Mouse (Mus musculus): ENCODE measurements around the gene Atxn7l3. TPM values are rescaled to one million over a fixed set of nuclear protein-coding genes. Genes with fewer than 3 reads are reported as not detected.

The Atxn7l3 gene
- polyA plus RNA-seq, 1 experiment: 84.9 TPM

GRCm38 (mm10) chr11:102265816-102266215 lies 30.6 kb downstream of the Atxn7l3 start:
- TF ChIP-seq GATA1 (IDR thresholded peaks at IDR 0.05; ENCODE audit: low read length): no peak

- TF ChIP-seq GATA1 (IDR thresholded peaks at IDR 0.05; ENCODE audit: low read length): no peak
These were observed 33.2 kb downstream of the Atxn7l3 start for GRCm38 (mm10) chr11:102263211-102263610.

DNA sequence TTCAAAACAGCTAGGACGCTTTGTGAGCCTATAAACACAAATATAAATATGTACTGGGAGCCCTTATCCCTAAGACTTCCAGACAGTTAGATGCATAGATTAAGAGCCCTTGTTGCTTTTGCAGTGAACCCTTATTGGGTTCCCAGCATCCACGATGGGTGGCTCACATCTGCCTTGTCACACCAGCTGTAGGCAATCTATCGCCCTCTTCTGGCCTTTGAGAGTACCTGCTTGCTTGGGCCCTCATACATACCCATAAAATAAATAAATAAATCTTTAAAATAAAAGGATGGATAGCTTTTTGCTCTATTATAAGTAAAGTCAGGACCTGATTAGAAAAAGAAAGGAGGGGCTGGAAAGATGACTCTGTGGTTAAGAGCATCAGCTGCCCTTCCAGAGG lies 37.9 kb downstream of the Atxn7l3 start:
- no peak for TF ChIP-seq GATA1 (IDR thresholded peaks at IDR 0.05; ENCODE audit: low read length)

- TF ChIP-seq GATA1 (IDR thresholded peaks at IDR 0.05; ENCODE audit: low read length): no peak
These were observed 38.3 kb downstream of the Atxn7l3 start for GRCm38 (mm10) chr11:102258095-102258494.

GRCm38 (mm10) chr11:102257514-102257913 lies 38.9 kb downstream of the Atxn7l3 start:
- no peak for TF ChIP-seq GATA1 (IDR thresholded peaks at IDR 0.05; ENCODE audit: low read length)

- TF ChIP-seq GATA1 (IDR thresholded peaks at IDR 0.05; ENCODE audit: low read length): no peak
These were observed 46.9 kb downstream of the Atxn7l3 start for GRCm38 (mm10) chr11:102249351-102250090.

- no peak for TF ChIP-seq GATA1 (IDR thresholded peaks at IDR 0.05; ENCODE audit: low read length)
These were observed 47.7 kb downstream of the Atxn7l3 start, which contains the start of gene BC030867 for GRCm38 (mm10) chr11:102248630-102249230. BC030867 (plus strand) TSS chr11:102248882.

- no peak for TF ChIP-seq GATA1 (IDR thresholded peaks at IDR 0.05; ENCODE audit: low read length)
These were observed 49.6 kb downstream of the Atxn7l3 start for GRCm38 (mm10) chr11:102246871-102247270.

DNA sequence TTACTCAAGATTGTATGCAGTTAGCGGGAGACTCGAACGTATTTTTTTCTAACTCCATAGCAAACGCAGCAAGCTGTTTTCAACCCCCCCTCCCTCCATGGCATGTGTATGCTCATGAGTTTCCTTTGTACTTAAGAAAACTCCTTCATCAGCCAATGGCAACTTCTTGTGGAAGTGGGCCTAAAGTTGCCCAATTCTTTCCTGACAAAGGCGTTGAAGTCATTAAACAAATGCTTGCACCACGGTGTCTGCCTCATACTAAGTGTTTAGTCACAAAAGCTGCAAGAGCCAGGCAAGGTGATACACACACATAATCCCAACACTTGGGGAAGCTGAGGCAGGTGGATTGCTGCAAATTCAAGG lies 50.2 kb downstream of the Atxn7l3 start:
- no peak for TF ChIP-seq GATA1 (IDR thresholded peaks at IDR 0.05; ENCODE audit: low read length)

DNA sequence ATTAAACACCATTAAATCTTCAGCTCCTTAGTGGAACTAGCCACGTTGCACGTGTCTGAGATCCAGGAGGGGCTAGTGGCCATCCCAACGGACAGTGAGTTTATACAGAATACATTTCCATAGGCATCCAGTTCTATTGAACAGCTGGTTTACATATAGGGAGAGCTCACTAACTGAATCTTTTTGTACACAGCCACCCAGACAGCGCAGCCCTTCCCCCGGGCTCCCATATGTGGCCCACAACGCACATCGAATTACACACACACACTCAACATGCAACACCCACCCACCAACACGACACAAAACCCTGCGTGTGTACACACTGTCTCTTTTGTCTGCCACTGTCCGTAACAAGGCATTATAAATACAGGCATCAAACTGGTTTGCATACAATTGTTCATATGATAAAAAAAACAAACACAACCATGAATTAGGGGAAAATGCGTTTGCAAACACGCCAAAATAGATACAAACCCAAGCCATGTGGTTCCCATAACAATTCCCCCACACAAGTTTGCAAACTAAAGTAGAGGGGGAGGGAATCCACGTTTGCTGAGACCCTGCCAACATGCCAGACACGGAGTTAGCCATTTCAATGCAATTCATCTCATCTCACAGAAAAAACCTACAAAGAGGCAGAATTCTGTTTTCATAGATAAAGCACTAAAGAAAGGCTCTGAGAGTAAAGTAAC lies 50.7 kb downstream of the Atxn7l3 start:
- no peak for TF ChIP-seq GATA1 (IDR thresholded peaks at IDR 0.05; ENCODE audit: low read length)

DNA sequence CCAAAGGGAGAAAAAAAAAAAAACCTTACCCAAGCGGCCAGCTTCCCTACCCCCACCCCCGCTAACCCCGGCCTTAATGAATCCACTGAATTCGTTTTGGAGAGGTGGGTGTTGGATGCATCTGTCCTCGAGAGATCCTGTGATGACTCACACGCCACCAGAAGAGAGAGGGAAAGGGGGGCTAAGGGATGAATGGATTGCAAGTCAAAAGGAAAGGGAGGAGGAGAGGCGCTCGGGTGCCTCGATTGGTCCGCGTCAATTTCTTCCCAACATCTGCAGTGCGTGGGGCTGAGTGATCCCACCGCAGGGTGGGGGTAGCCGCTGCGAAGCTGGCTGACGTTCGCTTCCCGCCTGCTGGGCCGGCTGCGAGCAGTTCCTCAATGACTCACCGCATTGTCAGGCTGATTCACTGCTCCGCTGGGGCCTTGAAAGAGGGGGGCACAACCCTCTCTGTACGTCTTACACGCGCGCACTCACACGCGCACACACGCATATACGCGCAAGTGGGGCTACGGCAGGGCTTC lies 51.4 kb downstream of the Atxn7l3 start:
- TF ChIP-seq GATA1 (IDR thresholded peaks at IDR 0.05; ENCODE audit: low read length): no peak

GRCm38 (mm10) chr11:102241874-102242273 lies 54.6 kb downstream of the Atxn7l3 start:
- no peak for TF ChIP-seq GATA1 (IDR thresholded peaks at IDR 0.05; ENCODE audit: low read length)

- no peak for TF ChIP-seq GATA1 (IDR thresholded peaks at IDR 0.05; ENCODE audit: low read length)
These were observed 55.2 kb downstream of the Atxn7l3 start for GRCm38 (mm10) chr11:102241246-102241645.

DNA sequence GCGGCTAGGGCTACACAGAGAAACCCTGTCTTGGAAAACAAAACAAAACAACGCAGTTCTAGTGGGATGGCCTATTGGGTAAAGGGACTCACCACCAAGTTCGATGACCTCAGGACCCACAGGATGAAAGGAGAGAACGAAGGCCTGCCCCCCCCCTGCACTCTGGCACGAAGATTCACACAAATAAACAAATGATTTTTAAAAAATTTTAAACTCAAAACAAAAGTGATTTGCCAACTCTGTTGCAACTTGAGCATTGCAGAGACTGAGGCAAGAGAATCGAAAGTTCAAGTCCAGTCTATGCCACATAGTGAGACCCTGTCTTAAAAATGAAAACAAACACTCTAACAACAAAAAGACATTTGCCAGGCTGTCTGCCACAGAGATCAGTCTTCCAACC lies 55.8 kb downstream of the Atxn7l3 start:
- TF ChIP-seq GATA1 (IDR thresholded peaks at IDR 0.05; ENCODE audit: low read length): no peak

Other genes starting within 250 kb of the Atxn7l3 start
- gene Mpp2, start 208.1 kb downstream of the Atxn7l3 start, polyA plus RNA-seq (2012): 17.3 and 17.7 TPM in 2 replicates
- not detected in 2 replicates for gene Ppy, start 195.3 kb downstream of the Atxn7l3 start, polyA plus RNA-seq (2012)
- not detected in 2 replicates for gene Pyy, start 188.8 kb downstream of the Atxn7l3 start, polyA plus RNA-seq (2012)
- gene Nags, start 151.1 kb downstream of the Atxn7l3 start, polyA plus RNA-seq (2012): not detected in 2 replicates
- 13.0 and 14.8 TPM in 2 replicates for gene Tmem101, start 140.2 kb downstream of the Atxn7l3 start, polyA plus RNA-seq (2012)
- 106 and 164 TPM in 2 replicates for gene Lsm12, start 111.3 kb downstream of the Atxn7l3 start, polyA plus RNA-seq (2012)
- gene G6pc3, start 107.0 kb downstream of the Atxn7l3 start, polyA plus RNA-seq (2012): 21.2 and 21.5 TPM in 2 replicates
- gene Hdac5, start 66.5 kb downstream of the Atxn7l3 start, polyA plus RNA-seq (2012): 34.9 and 38.8 TPM in 2 replicates
- gene BC030867, start 47.7 kb downstream of the Atxn7l3 start, polyA plus RNA-seq (2012): 4.7 and 11.3 TPM in 2 replicates
- gene Asb16, start 27.9 kb downstream of the Atxn7l3 start, polyA plus RNA-seq (2012): not detected in 2 replicates
- 35.4 and 44.5 TPM in 2 replicates for gene Tmub2, start 11.7 kb downstream of the Atxn7l3 start, polyA plus RNA-seq (2012)
- 180 and 263 TPM in 2 replicates for gene Ubtf, start 23.1 kb upstream of the Atxn7l3 start, polyA plus RNA-seq (2012)
- 7.0 and 10.8 TPM in 2 replicates for gene Slc4a1, start 69.6 kb upstream of the Atxn7l3 start, polyA plus RNA-seq (2012)
- gene Rundc3a, start 96.8 kb upstream of the Atxn7l3 start, polyA plus RNA-seq (2012): not detected in 2 replicates
- gene Slc25a39, start 111.3 kb upstream of the Atxn7l3 start, polyA plus RNA-seq (2012): 260 and 309 TPM in 2 replicates
- 13.2 and 18.9 TPM in 2 replicates for gene Grn, start 133.7 kb upstream of the Atxn7l3 start, polyA plus RNA-seq (2012)
- 0.23 and 0.30 TPM in 2 replicates for gene Fam171a2, start 151.1 kb upstream of the Atxn7l3 start, polyA plus RNA-seq (2012)
- 18.0 and 29.0 TPM in 2 replicates for gene Itga2b, start 173.5 kb upstream of the Atxn7l3 start, polyA plus RNA-seq (2012)